Mouse (Mus musculus) left cerebral cortex, postnatal 14 days (tissue): ENCODE measurements around the gene Olfr472. TPM values are rescaled to one million over a fixed set of nuclear protein-coding genes. Genes with fewer than 3 reads are reported as not detected.
"Not testable (repeated sequence)": the region's sequence is repeated elsewhere in the genome, so short reads cannot be mapped to it uniquely, and the experiment has no call there.

ENCODE experiments used
- DNase-seq, 2 experiments: peaks; one replicate each; pipeline ENCODE4 v3.0.0; 2021 to 2022; ENCODE audit warnings: low spot score in 2 of 2, mixed read lengths in 1 of 2
- intact Hi-C: fragments of 180-260 bp; cut with DNase I; formaldehyde crosslinking; loops from one replicate; pipeline ENCODE4 v1.15.1; 2025
- long read RNA-seq, 2 experiments: library from polyadenylated mRNA; stranded (forward); transcript quantifications; one replicate each; pipeline ENCODE4 v2.0.0; 2021
- total RNA-seq, 2 experiments: library from RNA; stranded (reverse); gene quantifications; 2 replicates each; pipeline ENCODE4 v1.2.3; 2021

Gene Olfr472
- total RNA-seq = not detected
- long read RNA-seq, experiment 1 = 0 reads
- long read RNA-seq, experiment 2 = 0 reads

GRCm38 (mm10) chr7:107897602-107898001 is at the start of gene Olfr472:
Gene Olfr472 (plus strand): TSS chr7:107897902.
- no peak for DNase-seq
- intact Hi-C loops = no loop called here

DNA sequence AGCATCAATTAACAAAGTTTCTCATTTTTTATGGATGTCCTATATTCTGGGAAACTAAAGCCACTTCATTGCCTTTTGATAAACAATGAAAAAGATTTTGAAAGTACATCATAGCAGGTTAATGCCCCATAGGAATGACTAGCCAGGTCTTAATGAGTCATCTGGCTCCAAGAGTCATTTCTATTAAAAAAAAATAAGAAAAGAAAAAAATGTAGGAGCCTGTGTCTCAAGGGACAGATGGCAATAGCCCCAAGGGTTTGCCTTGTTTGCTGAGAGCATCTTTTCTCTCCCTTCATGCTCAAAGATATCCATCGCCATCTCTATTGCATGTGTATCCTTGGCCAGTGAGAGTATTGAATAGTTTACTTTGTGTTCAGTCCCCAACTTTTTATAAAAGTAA is 32.4 kb downstream of the Olfr472 start, which contains the start of gene Olfr473:
TSS of gene Olfr473 (plus strand) at position 301 of the 400 bp plus-strand sequence.
- intact Hi-C loops = no loop called here
- DNase-seq = no peak

DNA sequence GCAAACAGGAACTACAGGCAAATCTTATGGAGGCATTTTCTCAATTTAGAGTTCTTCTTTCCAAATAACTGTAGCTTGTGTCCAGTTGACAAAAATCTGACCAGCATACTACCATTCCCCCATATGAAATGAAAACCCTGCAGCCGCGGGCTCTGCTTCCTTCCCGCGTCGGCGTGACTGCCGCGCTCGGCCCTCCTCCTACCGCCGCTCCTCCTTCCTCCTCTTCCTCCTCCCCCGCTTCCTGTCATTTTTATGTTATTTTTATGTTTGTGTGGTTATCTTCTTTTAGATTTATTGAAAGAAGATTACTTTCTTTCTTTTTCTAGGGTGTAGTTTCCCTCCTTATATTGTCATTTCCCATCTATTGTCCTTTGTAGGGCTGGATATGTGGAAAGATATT is 54.8 kb downstream of the Olfr472 start:
- intact Hi-C loops, DNase-seq: not testable (repeated sequence)

- no peak for DNase-seq
- intact Hi-C loops = no loop called here
These were observed 56.6 kb downstream of the Olfr472 start, which contains the start of gene Olfr474 for GRCm38 (mm10) chr7:107954343-107954742. Gene Olfr474 (plus strand): TSS chr7:107954643.

Other genes starting within 250 kb of the Olfr472 start
- gene Cyb5r2, start 139.9 kb upstream of the Olfr472 start, total RNA-seq = not detected
- not detected for gene Ovch2, start 96.7 kb upstream of the Olfr472 start, total RNA-seq
- gene Olfr467, start 85.6 kb upstream of the Olfr472 start, total RNA-seq = not detected
- gene Olfr469, start 72.4 kb upstream of the Olfr472 start, total RNA-seq = not detected
- not detected for gene Olfr470, start 50.4 kb upstream of the Olfr472 start, total RNA-seq
- gene Olfr473, start 32.5 kb downstream of the Olfr472 start, total RNA-seq = not detected
- gene Olfr474, start 56.7 kb downstream of the Olfr472 start, total RNA-seq = not detected
- gene Olfr476, start 66.9 kb downstream of the Olfr472 start, total RNA-seq = not detected
- not detected for gene Olfr477, start 88.8 kb downstream of the Olfr472 start, total RNA-seq
- not detected for gene Olfr478, start 136.1 kb downstream of the Olfr472 start, total RNA-seq
- not detected for gene Olfr479, start 152.8 kb downstream of the Olfr472 start, total RNA-seq
- gene Olfr480, start 169.4 kb downstream of the Olfr472 start, total RNA-seq = not detected
- gene Olfr481, start 182.0 kb downstream of the Olfr472 start, total RNA-seq = not detected
- 1 to 10 TPM; 2.0 to 2.3 TPM for gene Olfr482, start 199.7 kb downstream of the Olfr472 start, total RNA-seq
- not detected for gene Olfr483, start 202.9 kb downstream of the Olfr472 start, total RNA-seq
- gene Olfr484, start 229.5 kb downstream of the Olfr472 start, total RNA-seq = not detected